Mouse (Mus musculus): ENCODE data around the gene Lamp3.

DNA sequence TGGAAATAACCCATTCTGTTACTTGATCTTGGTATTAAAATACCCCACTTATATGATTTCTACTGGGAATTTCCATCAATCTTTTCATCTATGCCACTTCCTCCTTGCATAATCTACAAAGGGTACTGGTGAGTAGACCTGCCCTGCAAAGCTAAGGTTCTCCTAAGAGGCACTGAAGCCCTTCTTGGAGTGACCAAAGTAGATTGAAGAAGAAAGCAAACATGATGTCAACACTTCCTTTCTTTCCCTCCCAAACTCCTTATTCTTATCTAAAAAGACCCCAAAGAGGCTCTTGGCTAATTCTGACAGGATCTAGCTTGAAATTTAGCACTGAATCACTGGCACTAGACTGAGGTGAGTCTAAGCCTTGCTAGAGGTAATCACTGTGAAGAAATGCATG lies 7.0 kb downstream of the Lamp3 start:
- no peak for TF ChIP-seq GATA1 (IDR thresholded peaks at IDR 0.05; ENCODE audit: low read length)
- no peak for TF ChIP-seq TAL1 (IDR thresholded peaks at IDR 0.05; ENCODE audit: low read length)
